Mouse (Mus musculus) thymus, adult 2 months (tissue): ENCODE measurements around the gene Dmrtc2. TPM values are rescaled to one million over a fixed set of nuclear protein-coding genes. Genes with fewer than 3 reads are reported as not detected.
"Not testable (repeated sequence)": the region's sequence is repeated elsewhere in the genome, so short reads cannot be mapped to it uniquely, and the experiment has no call there.

ENCODE experiments used
- DNase-seq: peaks from one replicate; pipeline ENCODE4 v3.0.0; 2021
- H3K27ac ChIP-seq: fragments of 200-500 bp; 2 replicates; pipeline ENCODE4 v1.5.1; 2012; ENCODE audit warnings: low read length, control low read depth; ENCODE audit not compliant: control insufficient read depth, insufficient read depth
- H3K27me3 ChIP-seq: fragments of 200-500 bp; 2 replicates; pipeline ENCODE4 v1.6.1; 2012; ENCODE audit warnings: mild to moderate bottlenecking, low read length, moderate library complexity, mixed read lengths; ENCODE audit not compliant: control insufficient read depth, insufficient read depth
- H3K36me3 ChIP-seq: fragments of 200-500 bp; 2 replicates; pipeline ENCODE4 v1.6.1; 2012; ENCODE audit warnings: mild to moderate bottlenecking, low read length, moderate library complexity; ENCODE audit not compliant: control insufficient read depth, insufficient read depth
- H3K4me1 ChIP-seq: fragments of 200-500 bp; replicated peaks from 2 replicates; pipeline ENCODE4 v1.6.1; 2012; ENCODE audit warnings: low read length; ENCODE audit not compliant: control insufficient read depth, insufficient read depth
- H3K4me3 ChIP-seq: fragments of 200-500 bp; 2 replicates; pipeline ENCODE4 v1.5.1; 2012; ENCODE audit warnings: mild to moderate bottlenecking, low read length, control low read depth, moderate library complexity; ENCODE audit not compliant: control insufficient read depth, insufficient read depth
- CTCF ChIP-seq: fragments of 200-500 bp; IDR thresholded peaks from 2 replicates; pipeline ENCODE4 v1.5.1; 2012; ENCODE audit warnings: mild to moderate bottlenecking, control low read depth, low read length, moderate library complexity, borderline replicate concordance; ENCODE audit not compliant: control insufficient read depth, poor library complexity, insufficient read depth; ENCODE audit errors: extremely low read depth
- POLR2A ChIP-seq: fragments of 200-500 bp; IDR thresholded peaks from 2 replicates; pipeline ENCODE4 v1.6.1; 2012; ENCODE audit warnings: mild to moderate bottlenecking, low read length, control low read depth, moderate library complexity; ENCODE audit not compliant: control insufficient read depth, poor library complexity, insufficient read depth; ENCODE audit errors: extremely low read depth
- WGBS: fragments of 180-500 bp; shearing (Covaris S2); methylation state at CpG from one replicate; pipeline ENCODE4 v1.1.7; 2018; 5-methylcytosine and 5-hydroxymethylcytosine counted together
- polyA plus RNA-seq: library from polyadenylated mRNA; depleted of rRNA; stranded (reverse); fragments of >200 nt; gene quantifications from 2 replicates; pipeline ENCODE4 v1.2.3, GENCODE M21; 2012

The Dmrtc2 gene
- polyA plus RNA-seq, 1 experiment = not detected

GRCm38 (mm10) chr7:24889431-24890220, 19.8 kb downstream of the Dmrtc2 start:
- no peak overlapping the region; the same call in 1 of the 2 replicates for H3K27ac ChIP-seq
- WGBS = 93% methylated on average over 6 of the region's 6 CpGs
- no peaks in the 10 kb centered on the region for H3K27me3 ChIP-seq
- no peak for TF ChIP-seq CTCF
- TF ChIP-seq POLR2A = no peak
- DNase-seq = no peak
- H3K36me3 ChIP-seq = peaks cover 43% of the 10 kb centered on the region
- no peak overlapping the region for H3K4me3 ChIP-seq
- peaks cover 14% of the 10 kb centered on the region for H3K4me1 ChIP-seq

GRCm38 (mm10) chr7:24890281-24891216, 20.7 kb downstream of the Dmrtc2 start:
- H3K36me3 ChIP-seq = peaks cover 43% of the 10 kb centered on the region
- TF ChIP-seq CTCF = peak; percentile 84; the same call in 1 of the 2 replicates
- TF ChIP-seq POLR2A = no peak
- peak; percentile 76 for DNase-seq
- peaks cover 11% of the 10 kb centered on the region for H3K4me1 ChIP-seq
- 35% methylated on average over 10 of the region's 10 CpGs for WGBS
- H3K27me3 ChIP-seq = no peaks in the 10 kb centered on the region
- no peak overlapping the region; the same call in 1 of the 2 replicates for H3K27ac ChIP-seq
- no peak overlapping the region for H3K4me3 ChIP-seq

- DNase-seq = no peak
- Histone ChIP-seq H3K4me1 (peaks cover 2% of the 10 kb centered on the region), H3K27ac (peak overlapping the region; percentile 60; the same call in 1 of the 2 replicates), H3K4me3 (no peak overlapping the region), H3K27me3 (no peaks in the 10 kb centered on the region), H3K36me3 (peaks cover 36% of the 10 kb centered on the region)
- 77% methylated on average over 3 of the region's 3 CpGs for WGBS
- TF ChIP-seq CTCF = no peak
- TF ChIP-seq POLR2A = no peak
Measured at GRCm38 (mm10) chr7:24891241-24892124, 21.6 kb downstream of the Dmrtc2 start.

GRCm38 (mm10) chr7:24892125-24892583, 22.3 kb downstream of the Dmrtc2 start:
- no peaks in the 10 kb centered on the region for H3K27me3 ChIP-seq
- WGBS = 86% methylated on average over 2 of the region's 2 CpGs
- DNase-seq = no peak
- H3K4me3 ChIP-seq = no peak overlapping the region
- H3K36me3 ChIP-seq = peaks cover 29% of the 10 kb centered on the region
- peak overlapping the region; percentile 82 for H3K27ac ChIP-seq
- TF ChIP-seq POLR2A (no peak), CTCF (no peak)
- H3K4me1 ChIP-seq = peaks cover under 1% of the 10 kb centered on the region; the same call in 1 of the 2 replicates

DNA sequence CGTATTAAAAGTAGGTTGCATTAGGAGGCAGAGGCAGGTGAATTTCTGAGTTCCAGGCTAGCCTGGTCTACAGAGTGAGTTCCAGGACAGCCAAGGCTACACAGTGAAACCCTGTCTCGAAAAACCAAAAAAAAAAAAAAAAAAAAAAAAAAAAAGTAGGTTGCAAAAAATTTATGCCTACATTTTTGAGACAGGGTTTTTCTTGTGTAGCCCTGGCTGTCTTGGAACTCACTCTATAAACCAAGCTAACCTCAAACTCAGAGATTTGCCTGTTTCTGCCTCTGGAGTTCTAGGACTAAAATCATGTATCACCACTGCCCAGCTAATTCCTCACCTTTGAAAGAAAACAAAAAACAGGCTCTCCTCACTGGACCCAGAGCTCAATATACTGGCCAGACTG, 25.9 kb downstream of the Dmrtc2 start:
- H3K4me1 ChIP-seq, DNase-seq, H3K27ac ChIP-seq, H3K27me3 ChIP-seq, H3K4me3 ChIP-seq, H3K36me3 ChIP-seq: not testable (repeated sequence)
- WGBS = 90% methylated on average over 2 of the region's 2 CpGs

DNA sequence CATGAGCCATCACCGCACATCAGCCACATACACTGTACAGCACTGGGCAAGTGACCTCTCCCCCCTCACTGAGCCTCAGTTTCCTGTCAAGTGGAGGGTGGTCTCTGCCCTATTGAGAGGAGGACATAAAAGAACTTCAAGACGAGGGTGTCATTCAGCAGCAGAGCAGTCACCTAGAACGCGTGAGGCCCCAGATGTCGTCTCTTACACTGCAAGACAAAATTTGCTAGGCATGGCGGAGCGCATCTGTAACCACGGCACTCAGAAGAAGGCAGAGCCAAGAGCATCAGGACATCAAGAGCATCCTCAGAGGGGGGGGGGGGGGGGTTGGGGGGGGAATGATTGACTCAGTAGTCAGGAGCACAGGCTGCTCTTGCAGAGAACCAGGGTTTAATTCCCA, 26.4 kb downstream of the Dmrtc2 start:
- no peaks in the 10 kb centered on the region for H3K27me3 ChIP-seq
- DNase-seq = no peak
- H3K27ac ChIP-seq = no peak overlapping the region
- no peaks in the 10 kb centered on the region for H3K36me3 ChIP-seq
- H3K4me3 ChIP-seq = no peak overlapping the region
- peaks cover 3% of the 10 kb centered on the region; the same call in 1 of the 2 replicates for H3K4me1 ChIP-seq
- WGBS = 79% methylated on average over 8 of the region's 8 CpGs
- TF ChIP-seq POLR2A = no peak
